Mouse (Mus musculus) CD8-positive naive resting alpha-beta T cell, adult 2 months (primary cell): ENCODE measurements around the gene Saa3.
"Not testable (repeated sequence)": the region's sequence is repeated elsewhere in the genome, so short reads cannot be mapped to it uniquely, and the experiment has no call there.

ENCODE experiments used
- DNase-seq, 2 experiments: peaks; one replicate each; pipeline ENCODE4 v3.0.0; 2022; ENCODE audit warnings: low read depth in 2 of 2, low spot score in 2 of 2

Saa3 gene

DNA sequence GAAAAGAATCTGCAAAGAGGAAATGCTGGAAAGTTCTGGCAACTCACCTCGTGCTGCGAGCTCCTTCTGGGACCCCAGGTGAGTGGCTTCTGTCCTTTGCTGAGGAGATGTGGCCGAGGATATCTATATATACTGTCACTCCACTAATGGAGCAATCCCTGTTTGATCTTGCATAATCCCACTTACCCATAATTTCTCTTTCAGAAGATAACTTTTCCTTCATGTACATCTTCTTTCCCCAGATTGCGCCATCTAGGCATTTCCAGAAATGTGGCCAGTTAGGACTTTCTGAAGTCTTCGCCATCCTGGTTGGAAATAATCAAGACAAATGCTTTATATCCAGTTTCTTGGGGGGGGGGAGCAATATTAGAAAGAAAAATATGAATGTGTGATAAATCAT lies at the start of gene Saa3:
TSS of gene Saa3 (minus strand) at position 101 of the 400 bp plus-strand sequence.
- no peak for DNase-seq

GRCm38 (mm10) chr7:46764672-46765071 lies 49.2 kb upstream of the Saa3 start:
- no peak for DNase-seq

DNA sequence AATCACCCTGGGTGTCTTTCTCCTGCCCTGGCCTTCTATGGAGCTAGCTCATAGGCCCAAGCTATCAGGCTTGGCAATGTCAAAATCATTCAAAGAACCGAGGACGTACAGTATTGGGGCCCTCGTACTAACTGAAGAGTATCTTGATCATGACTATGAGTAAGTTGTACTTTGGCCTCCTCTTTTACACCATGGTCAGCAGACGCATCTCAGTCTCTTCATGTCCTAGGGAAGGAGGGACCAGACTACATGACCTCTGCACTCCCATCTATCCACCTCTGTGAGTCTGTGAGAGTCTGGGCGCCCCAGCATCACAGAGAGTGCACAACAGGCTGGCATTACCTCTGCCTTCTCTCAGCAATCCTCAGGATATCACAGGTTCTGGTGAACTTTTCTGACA lies 47.1 kb upstream of the Saa3 start:
- no peak for DNase-seq

- DNase-seq = no peak
Measured at GRCm38 (mm10) chr7:46761049-46761795, 45.7 kb upstream of the Saa3 start.

DNA sequence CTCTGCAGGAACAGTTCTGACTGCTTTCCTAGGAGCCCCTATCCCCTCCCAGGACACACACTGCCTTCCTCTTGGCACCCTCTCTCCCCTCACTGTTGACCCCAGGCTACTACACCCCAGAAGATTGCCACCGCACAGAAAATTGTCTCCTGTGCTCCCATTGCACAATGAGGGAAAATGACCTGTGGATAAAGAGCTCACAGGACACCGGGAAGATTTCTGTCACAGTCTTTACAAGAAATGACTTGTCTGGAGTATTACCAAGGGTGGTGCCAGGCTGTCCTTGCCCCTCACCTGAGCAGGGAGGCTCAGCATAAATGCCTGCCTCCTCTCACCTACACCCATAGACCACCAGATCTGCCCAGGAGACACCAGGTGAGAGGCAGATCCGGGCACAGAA lies 36.0 kb upstream of the Saa3 start, which contains the start of gene Saa2:
TSS of gene Saa2 (plus strand) at position 301 of the 400 bp plus-strand sequence.
- DNase-seq = no peak

DNA sequence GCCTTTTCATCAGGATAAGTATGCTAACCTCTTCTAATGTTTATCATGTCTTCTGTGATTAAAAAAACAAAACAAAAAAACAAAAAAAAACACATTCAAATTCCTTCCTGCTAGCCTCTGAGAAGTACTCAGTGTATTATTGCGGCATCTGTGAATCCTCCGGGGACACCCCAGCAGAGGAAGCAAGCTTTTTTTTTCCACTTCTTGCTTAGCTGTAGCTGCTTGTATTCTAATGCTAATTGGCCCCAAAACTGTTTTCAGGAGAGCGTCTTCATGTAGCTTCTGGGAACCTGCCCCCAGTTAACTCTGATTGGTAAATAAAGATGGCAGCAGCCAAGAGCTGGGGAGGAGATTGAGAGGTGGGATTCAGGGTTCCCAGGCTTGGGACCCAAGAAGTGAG lies 33.0 kb upstream of the Saa3 start:
- no peak for DNase-seq

DNA sequence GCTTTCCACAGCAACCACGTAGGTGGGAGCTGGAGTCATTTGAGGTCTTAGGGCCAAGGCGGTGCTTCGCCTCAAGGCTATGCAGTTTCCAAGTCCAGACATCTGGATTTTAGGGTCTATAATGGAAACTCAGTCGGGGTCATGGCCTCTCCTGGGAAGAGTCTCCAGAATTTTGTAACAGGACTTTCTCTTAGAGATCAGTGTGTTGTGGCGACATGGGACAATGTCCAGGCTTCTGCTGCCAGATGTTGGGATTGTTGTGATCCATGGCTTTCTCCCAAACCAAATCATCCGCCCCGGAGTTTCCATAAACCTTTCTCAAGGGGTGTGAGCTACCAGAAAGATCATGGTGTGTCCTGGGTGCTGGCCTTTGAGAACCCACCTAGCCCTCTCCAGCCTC lies 30.9 kb upstream of the Saa3 start:
- DNase-seq = no peak

DNA sequence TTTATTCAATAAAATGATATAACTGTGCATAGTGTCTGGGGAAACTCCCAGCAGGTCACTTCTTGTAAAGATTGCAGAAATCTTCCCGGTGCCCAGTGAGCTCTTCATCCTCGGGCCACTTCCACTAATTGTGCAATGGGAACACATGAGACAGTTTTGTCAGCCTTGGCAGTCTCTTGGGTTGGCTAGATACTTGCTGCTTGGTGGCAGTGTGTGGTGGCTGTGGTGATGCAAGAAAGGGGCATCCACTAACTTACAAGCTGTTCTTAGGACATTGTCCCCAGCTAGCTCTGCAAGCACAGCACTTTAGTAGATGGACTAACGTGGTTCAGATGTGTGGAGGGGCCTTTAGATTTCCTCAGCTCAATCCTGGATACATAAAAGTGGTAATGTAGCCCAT lies 30.3 kb upstream of the Saa3 start:
- no peak for DNase-seq

DNA sequence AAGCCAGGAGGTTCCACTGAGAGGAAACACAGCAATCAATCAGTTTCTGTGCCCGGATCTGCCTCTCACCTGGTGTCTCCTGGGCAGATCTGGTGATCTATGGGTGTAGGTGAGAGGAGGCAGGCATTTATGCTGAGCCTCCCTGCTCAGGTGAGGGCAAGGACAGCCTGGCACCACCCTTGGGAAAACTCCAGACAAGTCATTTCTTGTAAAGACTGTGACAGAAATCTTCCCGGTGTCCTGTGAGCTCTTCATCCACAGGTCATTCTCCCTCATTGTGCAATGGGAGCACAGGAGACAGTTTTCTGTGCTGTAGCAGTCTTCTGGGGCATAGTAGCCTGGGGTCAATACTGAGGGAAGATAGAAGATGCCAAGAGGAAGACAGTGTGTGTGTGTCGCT lies 27.4 kb upstream of the Saa3 start, which contains the start of gene Saa1:
TSS of gene Saa1 (minus strand) at position 101 of the 400 bp plus-strand sequence.
- DNase-seq = not testable (repeated sequence)

DNA sequence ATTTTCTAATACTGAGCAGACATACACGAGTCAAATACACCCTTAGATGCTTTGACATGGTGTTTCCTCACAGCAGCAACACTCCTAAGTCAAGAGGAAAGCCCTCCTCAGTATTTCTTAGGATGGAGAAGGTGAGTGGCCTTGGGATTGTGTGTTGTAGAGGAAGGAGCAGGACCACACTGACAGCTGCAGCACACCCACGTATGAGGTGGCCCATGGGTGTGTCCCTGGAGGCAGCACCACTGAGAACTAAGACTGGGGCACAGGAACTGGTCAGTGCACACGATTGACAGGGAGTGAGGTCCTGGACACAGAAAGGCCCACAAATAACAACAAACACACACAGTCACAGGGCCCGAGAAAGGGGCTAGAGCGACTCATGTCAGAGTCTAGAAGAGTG lies 24.5 kb upstream of the Saa3 start:
- not testable (repeated sequence) for DNase-seq

GRCm38 (mm10) chr7:46738561-46739460 lies 23.3 kb upstream of the Saa3 start:
- DNase-seq = no peak

GRCm38 (mm10) chr7:46734983-46735382 lies 19.5 kb upstream of the Saa3 start:
- no peak for DNase-seq

DNA sequence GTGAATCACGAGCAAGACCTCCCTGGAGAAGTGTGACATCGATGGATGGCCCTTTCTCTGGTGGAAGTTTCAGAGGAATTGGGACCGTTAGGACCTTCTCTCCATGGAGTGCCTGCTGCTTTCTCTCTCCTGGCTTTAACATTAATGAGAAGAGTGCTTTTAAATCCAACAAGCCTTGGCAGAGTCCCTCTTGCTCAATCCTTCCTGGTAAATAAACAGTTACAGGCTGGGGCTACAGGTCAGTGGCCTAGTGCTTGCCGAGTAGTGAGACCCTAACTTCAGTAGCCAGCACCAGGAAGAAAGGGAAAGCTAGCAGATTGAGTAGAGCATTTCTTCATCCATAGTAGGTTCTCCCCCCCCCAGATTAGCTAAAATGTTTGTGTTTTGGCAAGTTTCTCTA lies 17.0 kb upstream of the Saa3 start, which contains the start of gene Saa4:
TSS of gene Saa4 (minus strand) at position 146 of the 400 bp plus-strand sequence.
- no peak for DNase-seq

- DNase-seq = no peak
Measured at GRCm38 (mm10) chr7:46727584-46727983, 12.1 kb upstream of the Saa3 start.

DNA sequence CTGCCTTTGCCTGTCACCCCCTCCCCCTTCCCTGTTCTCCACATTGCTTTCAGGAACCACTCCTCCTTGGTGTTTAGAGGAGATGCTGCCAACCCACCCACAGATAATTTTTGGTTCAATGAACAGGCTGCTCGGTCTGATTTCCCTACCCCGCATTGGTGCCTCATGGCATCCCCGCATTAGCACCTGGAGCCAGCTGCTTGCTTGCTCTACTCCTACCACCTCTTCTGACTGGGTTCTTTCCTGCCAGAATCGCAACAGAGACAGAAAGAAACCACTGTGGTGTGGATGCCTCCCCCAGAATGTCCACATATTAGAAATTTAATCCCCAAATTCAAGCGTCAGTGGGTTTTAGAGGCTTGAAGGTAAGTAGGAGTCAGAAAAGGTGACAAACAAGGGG lies 8.9 kb upstream of the Saa3 start:
- DNase-seq = no peak

DNA sequence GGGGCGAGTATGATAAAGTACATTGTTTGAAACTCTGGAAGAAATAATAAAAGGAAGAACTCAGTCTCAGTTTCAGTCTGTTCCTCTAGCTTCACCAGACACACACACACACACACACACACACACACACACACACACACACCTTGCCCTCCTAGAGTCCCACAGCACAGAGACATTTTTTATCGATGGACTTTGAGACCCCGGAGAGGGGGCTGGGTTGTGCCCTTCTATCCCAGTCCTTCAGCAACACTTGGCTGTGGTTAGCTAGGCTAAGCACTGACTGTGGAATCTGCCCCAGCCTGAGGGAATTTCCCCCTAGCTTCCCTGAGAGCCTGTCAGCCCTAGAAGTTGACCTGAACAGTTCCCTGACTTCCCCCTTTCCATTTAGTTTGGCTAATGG lies 8.3 kb upstream of the Saa3 start:
- no peak for DNase-seq

DNA sequence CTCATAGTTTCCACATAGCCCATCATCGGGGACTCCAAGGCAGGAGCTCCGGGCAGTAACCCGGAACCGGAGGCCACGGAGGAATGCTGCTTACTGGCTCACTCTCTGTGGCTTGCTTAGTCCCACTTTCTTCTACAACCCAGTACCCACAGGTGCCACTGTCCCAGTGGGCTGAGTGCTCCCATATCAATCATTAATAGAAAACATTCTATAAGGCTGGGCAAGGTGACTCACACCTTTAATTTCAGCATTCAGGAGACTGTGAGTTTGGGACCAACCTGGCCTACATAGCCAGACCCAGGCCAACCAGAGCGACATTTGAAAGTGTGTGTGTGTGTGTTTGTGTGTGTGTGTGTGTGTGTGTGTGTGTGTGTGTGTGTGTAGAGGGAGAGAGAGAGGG lies 7.9 kb upstream of the Saa3 start:
- no peak for DNase-seq

DNA sequence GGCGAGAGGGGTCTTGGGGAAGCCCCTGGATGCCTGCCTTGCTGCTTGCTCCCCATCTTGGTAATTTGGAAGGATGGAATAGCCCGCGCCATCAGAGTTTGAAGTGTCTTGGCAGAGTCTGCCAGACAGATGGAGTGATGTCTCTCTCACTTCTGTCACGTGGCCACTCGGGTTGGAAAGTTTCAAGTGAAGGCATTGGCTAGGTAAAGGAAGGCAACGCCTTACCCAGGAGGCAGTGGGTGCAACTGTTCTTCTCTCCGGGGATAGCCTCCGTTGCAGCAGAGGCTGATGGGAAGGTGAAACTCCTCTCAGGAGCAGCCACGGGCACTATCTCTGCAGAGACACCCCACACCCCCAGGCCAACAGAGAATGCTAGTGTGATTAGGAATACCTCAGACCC lies 5.0 kb upstream of the Saa3 start:
- DNase-seq = no peak

DNA sequence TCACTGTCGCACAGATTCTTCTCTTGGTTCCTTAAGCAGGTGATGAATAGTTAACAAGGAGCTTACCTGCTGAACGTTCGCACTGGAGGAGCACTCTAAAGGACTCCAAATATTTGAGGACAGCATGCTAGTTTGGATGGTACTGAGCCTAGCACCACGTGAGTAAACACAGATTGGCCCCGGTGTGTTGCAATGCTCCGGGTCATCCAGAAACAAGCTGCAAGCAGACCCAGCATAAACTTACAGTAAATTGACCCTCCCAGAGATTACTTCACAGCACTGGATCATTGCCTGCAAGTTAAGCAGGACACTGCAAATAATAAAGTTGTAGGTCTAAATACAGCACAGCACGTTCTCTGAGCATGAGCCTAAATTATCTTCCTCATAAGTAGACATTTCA lies 4.0 kb upstream of the Saa3 start:
- no peak for DNase-seq

DNA sequence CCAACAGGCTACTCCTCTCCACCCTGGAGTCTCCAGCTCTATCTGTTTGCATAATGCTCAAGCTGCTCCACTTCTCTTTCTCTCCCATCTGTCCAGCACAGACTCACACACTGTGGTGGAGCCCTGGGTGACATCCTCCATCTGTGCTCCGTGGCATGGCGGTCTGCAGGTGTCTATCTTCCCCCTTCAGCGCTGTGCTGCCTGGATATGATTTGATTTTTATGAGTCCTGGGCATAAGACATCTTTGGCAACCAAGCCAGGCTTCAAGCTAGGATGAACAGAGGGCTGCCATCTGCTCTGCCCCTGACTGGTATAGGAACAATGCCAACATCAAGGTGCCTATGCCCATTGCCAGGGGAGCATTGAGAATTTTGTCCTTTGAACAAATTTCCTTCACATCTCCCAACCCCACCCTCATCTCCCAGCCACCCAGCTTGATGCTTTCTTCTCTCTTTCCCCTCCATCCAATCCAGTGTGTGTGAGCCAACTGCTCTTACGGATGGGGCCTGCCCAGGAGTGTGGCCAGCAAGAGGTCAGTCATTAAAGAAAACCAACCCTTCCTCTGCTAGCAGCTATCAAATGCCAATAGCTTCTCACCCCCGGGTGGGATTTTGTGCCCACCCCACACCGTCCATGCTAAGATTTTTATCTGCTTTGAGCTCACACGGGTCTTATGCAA lies 3.2 kb upstream of the Saa3 start:
- DNase-seq = no peak

- no peak for DNase-seq
Measured at GRCm38 (mm10) chr7:46716897-46717296, 1.4 kb upstream of the Saa3 start.

DNA sequence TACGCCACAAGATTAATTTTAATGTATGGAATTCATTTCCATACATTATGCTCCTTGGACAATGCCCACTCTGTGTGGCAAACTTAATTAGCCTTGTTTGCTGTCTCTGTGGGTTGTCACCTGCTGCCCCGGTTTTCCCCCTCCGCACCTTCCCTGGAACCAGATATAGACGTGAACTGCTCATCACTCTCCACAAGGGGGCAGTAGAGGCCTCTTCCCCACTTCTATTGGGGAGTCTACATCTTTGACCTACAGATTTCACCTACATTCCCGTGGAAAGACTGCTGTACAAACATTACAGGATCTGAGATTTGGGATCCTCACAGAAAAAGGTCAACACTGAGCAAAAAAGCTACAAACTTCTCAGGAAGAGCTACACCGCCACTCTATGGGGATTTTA lies 982 bp downstream of the Saa3 start:
- DNase-seq = peak; percentile 53 to 63
